Mouse (Mus musculus): ENCODE results near the gene Cebpzos. TPM values are rescaled to one million over a fixed set of nuclear protein-coding genes. Genes with fewer than 3 reads are reported as not detected.

Gene Cebpzos
- polyA plus RNA-seq, 1 experiment from 2014 or later = 104 TPM

- WGBS = 2% methylated on average over 11 of the region's 11 CpGs
- DNase-seq (ENCODE audit: low spot score) (no peak), ATAC-seq (replicated peaks; ENCODE audit: low FRiP score, low TSS enrichment, low read depth) (no peak)
- H3K27me3 ChIP-seq (replicated peaks; ENCODE audit: control insufficient read depth, insufficient read depth, low read length) = no peaks in the 10 kb centered on the region
- peaks cover 11% of the 10 kb centered on the region for H3K4me1 ChIP-seq (replicated peaks; ENCODE audit: control insufficient read depth, insufficient read depth, low read length)
- peak overlapping the region; percentile 74 for H3K9ac ChIP-seq (ENCODE audit: low read length)
- H3K9me3 ChIP-seq (ENCODE audit: control insufficient read depth, low read length) = no peaks in the 10 kb centered on the region
- peak overlapping the region; percentile 91 for H3K4me2 ChIP-seq (ENCODE audit: low read length)
- peak overlapping the region; percentile 78 for H3K4me3 ChIP-seq (ENCODE audit: low read depth, low read length)
- peak overlapping the region; percentile 79 for H3K27ac ChIP-seq (ENCODE audit: low read depth)
- peaks cover 34% of the 10 kb centered on the region for H3K36me3 ChIP-seq (ENCODE audit: control insufficient read depth, insufficient read depth, low read length)
Observed at GRCm38 (mm10) chr17:78916899-78917298, 599 bp downstream of the Cebpzos start.

GRCm38 (mm10) chr17:78917696-78918095 lies 1.4 kb downstream of the Cebpzos start:
- DNase-seq (ENCODE audit: low spot score) = no peak
- Histone ChIP-seq H3K4me2 (ENCODE audit: low read length) (peak overlapping the region; percentile 91), H3K9me3 (ENCODE audit: control insufficient read depth, low read length) (no peaks in the 10 kb centered on the region), H3K4me1 (replicated peaks; ENCODE audit: control insufficient read depth, insufficient read depth, low read length) (peaks cover 11% of the 10 kb centered on the region), H3K36me3 (ENCODE audit: control insufficient read depth, insufficient read depth, low read length) (peaks cover 42% of the 10 kb centered on the region), H3K27me3 (replicated peaks; ENCODE audit: control insufficient read depth, insufficient read depth, low read length) (no peaks in the 10 kb centered on the region), H3K4me3 (ENCODE audit: low read depth, low read length) (no peak overlapping the region), H3K9ac (ENCODE audit: low read length) (peak overlapping the region; percentile 74; the same call in 1 of the 2 replicates), H3K27ac (ENCODE audit: low read depth) (no peak overlapping the region)
- no peak for ATAC-seq (replicated peaks; ENCODE audit: low FRiP score, low TSS enrichment, low read depth)
- 51% methylated on average over 6 of the region's 6 CpGs for WGBS

- H3K4me1 ChIP-seq (replicated peaks; ENCODE audit: control insufficient read depth, insufficient read depth, low read length) = 0 out of 2 replicates have a peak, but pooled peaks cover 4% of the 10 kb centered on the region
- ATAC-seq (replicated peaks; ENCODE audit: low FRiP score, low TSS enrichment, low read depth) = no peak
- H3K27me3 ChIP-seq (replicated peaks; ENCODE audit: control insufficient read depth, insufficient read depth, low read length) = no peaks in the 10 kb centered on the region
- peaks cover 53% of the 10 kb centered on the region for H3K36me3 ChIP-seq (ENCODE audit: control insufficient read depth, insufficient read depth, low read length)
- 79% methylated on average over 2 of the region's 2 CpGs for WGBS
- H3K4me2 ChIP-seq (ENCODE audit: low read length) = peak overlapping the region; percentile 81
- peak overlapping the region; percentile 92 for H3K4me3 ChIP-seq (ENCODE audit: low read depth, low read length)
- H3K27ac ChIP-seq (ENCODE audit: low read depth) = no peak overlapping the region
- peak overlapping the region; percentile 84 for H3K9ac ChIP-seq (ENCODE audit: low read length)
- no peak for DNase-seq (ENCODE audit: low spot score)
- no peaks in the 10 kb centered on the region for H3K9me3 ChIP-seq (ENCODE audit: control insufficient read depth, low read length)
Observed at GRCm38 (mm10) chr17:78935857-78936256, 19.6 kb downstream of the Cebpzos start.

GRCm38 (mm10) chr17:78936466-78937228 lies 20.3 kb downstream of the Cebpzos start, which contains the start of the genes Cebpz and Ndufaf7:
Cebpz (minus strand) TSS chr17:78937066.
Ndufaf7 (plus strand) TSS chr17:78937136.
- no peaks in the 10 kb centered on the region for H3K27me3 ChIP-seq (replicated peaks; ENCODE audit: control insufficient read depth, insufficient read depth, low read length)
- ATAC-seq (replicated peaks; ENCODE audit: low FRiP score, low TSS enrichment, low read depth) (peak; percentile 99), DNase-seq (ENCODE audit: low spot score) (peak; percentile 98)
- under 1% methylated on average over 45 of the region's 45 CpGs for WGBS
- H3K36me3 ChIP-seq (ENCODE audit: control insufficient read depth, insufficient read depth, low read length) = peaks cover 53% of the 10 kb centered on the region
- H3K27ac ChIP-seq (ENCODE audit: low read depth) = peak within 1 kb of the TSS; percentile 22; the same call in 1 of the 2 replicates
- H3K9ac ChIP-seq (ENCODE audit: low read length) = peak within 1 kb of the TSS; percentile 84
- H3K4me1 ChIP-seq (replicated peaks; ENCODE audit: control insufficient read depth, insufficient read depth, low read length) = 0 out of 2 replicates have a peak, but pooled peaks cover 4% of the 10 kb centered on the region
- no peaks in the 10 kb centered on the region for H3K9me3 ChIP-seq (ENCODE audit: control insufficient read depth, low read length)
- H3K4me3 ChIP-seq (ENCODE audit: low read depth, low read length) = peak within 1 kb of the TSS; percentile 92
- H3K4me2 ChIP-seq (ENCODE audit: low read length) = peak within 1 kb of the TSS; percentile 81

GRCm38 (mm10) chr17:78937229-78937853 lies 21.0 kb downstream of the Cebpzos start:
- Histone ChIP-seq H3K9me3 (ENCODE audit: control insufficient read depth, low read length) (no peaks in the 10 kb centered on the region), H3K36me3 (ENCODE audit: control insufficient read depth, insufficient read depth, low read length) (peaks cover 52% of the 10 kb centered on the region), H3K4me3 (ENCODE audit: low read depth, low read length) (peak overlapping the region; percentile 92), H3K27ac (ENCODE audit: low read depth) (no peak overlapping the region), H3K4me2 (ENCODE audit: low read length) (peak overlapping the region; percentile 78), H3K27me3 (replicated peaks; ENCODE audit: control insufficient read depth, insufficient read depth, low read length) (no peaks in the 10 kb centered on the region), H3K4me1 (replicated peaks; ENCODE audit: control insufficient read depth, insufficient read depth, low read length) (0 out of 2 replicates have a peak, but pooled peaks cover 4% of the 10 kb centered on the region), H3K9ac (ENCODE audit: low read length) (peak overlapping the region; percentile 84)
- no peak for DNase-seq (ENCODE audit: low spot score)
- 0 out of 2 replicates have a peak, but pooled peaks have one; percentile 13 for ATAC-seq (replicated peaks; ENCODE audit: low FRiP score, low TSS enrichment, low read depth)
- 8% methylated on average over 26 of the region's 26 CpGs for WGBS

GRCm38 (mm10) chr17:78938927-78939326 lies 22.6 kb downstream of the Cebpzos start:
- DNase-seq (ENCODE audit: low spot score) = no peak
- H3K9me3 ChIP-seq (ENCODE audit: control insufficient read depth, low read length) = no peaks in the 10 kb centered on the region
- H3K36me3 ChIP-seq (ENCODE audit: control insufficient read depth, insufficient read depth, low read length) = peaks cover 45% of the 10 kb centered on the region

GRCm38 (mm10) chr17:78942579-78942978 lies 26.3 kb downstream of the Cebpzos start:
- H3K4me1 ChIP-seq (replicated peaks; ENCODE audit: control insufficient read depth, insufficient read depth, low read length) = 0 out of 2 replicates have a peak, but pooled peaks cover 2% of the 10 kb centered on the region
- H3K9ac ChIP-seq (ENCODE audit: low read length) = no peak overlapping the region
- ATAC-seq (replicated peaks; ENCODE audit: low FRiP score, low TSS enrichment, low read depth) = no peak
- 50% methylated on average over 11 of the region's 11 CpGs for WGBS
- no peak overlapping the region for H3K4me2 ChIP-seq (ENCODE audit: low read length)
- no peak overlapping the region for H3K27ac ChIP-seq (ENCODE audit: low read depth)
- DNase-seq (ENCODE audit: low spot score) = no peak
- H3K9me3 ChIP-seq (ENCODE audit: control insufficient read depth, low read length) = no peaks in the 10 kb centered on the region
- no peak overlapping the region for H3K4me3 ChIP-seq (ENCODE audit: low read depth, low read length)
- H3K27me3 ChIP-seq (replicated peaks; ENCODE audit: control insufficient read depth, insufficient read depth, low read length) = no peaks in the 10 kb centered on the region
- H3K36me3 ChIP-seq (ENCODE audit: control insufficient read depth, insufficient read depth, low read length) = peaks cover 55% of the 10 kb centered on the region

More at GRCm38 (mm10) chr17:78938927-78939326, 22.6 kb downstream of the Cebpzos start:
- 0 out of 2 replicates have a peak, but pooled peaks cover 4% of the 10 kb centered on the region for H3K4me1 ChIP-seq (replicated peaks; ENCODE audit: control insufficient read depth, insufficient read depth, low read length)
- no peaks in the 10 kb centered on the region for H3K27me3 ChIP-seq (replicated peaks; ENCODE audit: control insufficient read depth, insufficient read depth, low read length)
- no peak overlapping the region for H3K4me2 ChIP-seq (ENCODE audit: low read length)
- WGBS = 92% methylated on average over 4 of the region's 4 CpGs
- no peak overlapping the region for H3K9ac ChIP-seq (ENCODE audit: low read length)
- no peak for ATAC-seq (replicated peaks; ENCODE audit: low FRiP score, low TSS enrichment, low read depth)
- no peak overlapping the region for H3K27ac ChIP-seq (ENCODE audit: low read depth)
- no peak overlapping the region for H3K4me3 ChIP-seq (ENCODE audit: low read depth, low read length)

GRCm38 (mm10) chr17:78951225-78951624 lies 34.9 kb downstream of the Cebpzos start:
- Histone ChIP-seq H3K4me3 (ENCODE audit: low read depth, low read length) (no peak overlapping the region), H3K4me1 (replicated peaks; ENCODE audit: control insufficient read depth, insufficient read depth, low read length) (no peaks in the 10 kb centered on the region), H3K4me2 (ENCODE audit: low read length) (no peak overlapping the region), H3K9me3 (ENCODE audit: control insufficient read depth, low read length) (no peaks in the 10 kb centered on the region), H3K27ac (ENCODE audit: low read depth) (no peak overlapping the region), H3K9ac (ENCODE audit: low read length) (no peak overlapping the region), H3K36me3 (ENCODE audit: control insufficient read depth, insufficient read depth, low read length) (peaks cover 89% of the 10 kb centered on the region), H3K27me3 (replicated peaks; ENCODE audit: control insufficient read depth, insufficient read depth, low read length) (no peaks in the 10 kb centered on the region)
- 93% methylated on average over 5 of the region's 5 CpGs for whole genome bisulfite sequencing
- no peak for DNase-seq (ENCODE audit: low spot score)
- no peak for ATAC-seq (replicated peaks; ENCODE audit: low FRiP score, low TSS enrichment, low read depth)

Measured in intestine, embryonic 14.5 days (tissue).